Mouse (Mus musculus) kidney, adult 18-20 months (tissue): Measurements from ENCODE around the gene Smchd1.
A peak's percentile ranks its signal among the peaks of the same experiment; 100 is the strongest.
"Not testable (repeated sequence)": the region's sequence is repeated elsewhere in the genome, so short reads cannot be mapped to it uniquely, and the experiment has no call there.

Source experiments
- DNase-seq: peaks from one replicate; pipeline ENCODE4 v3.0.0; 2021

Gene Smchd1

GRCm38 (mm10) chr17:71444718-71445117 lies 30.4 kb downstream of the Smchd1 start:
- no peak for DNase-seq

GRCm38 (mm10) chr17:71444126-71444525 lies 31.0 kb downstream of the Smchd1 start:
- DNase-seq = no peak

- DNase-seq = peak; percentile 25
Observed at GRCm38 (mm10) chr17:71443273-71443672, 31.9 kb downstream of the Smchd1 start.

- DNase-seq = not testable (repeated sequence)
Observed at GRCm38 (mm10) chr17:71422502-71422901, 52.6 kb downstream of the Smchd1 start.

GRCm38 (mm10) chr17:71419448-71419847 lies 55.7 kb downstream of the Smchd1 start:
- not testable (repeated sequence) for DNase-seq

- DNase-seq = no peak
Observed at GRCm38 (mm10) chr17:71417008-71417407, 58.1 kb downstream of the Smchd1 start.

GRCm38 (mm10) chr17:71387401-71387800 lies 87.7 kb downstream of the Smchd1 start:
- no peak for DNase-seq

- no peak for DNase-seq
Observed at GRCm38 (mm10) chr17:71380346-71380745, 94.8 kb downstream of the Smchd1 start.

- DNase-seq = no peak
Observed at GRCm38 (mm10) chr17:71377901-71378300, 97.2 kb downstream of the Smchd1 start.

GRCm38 (mm10) chr17:71355526-71355925 lies 119.6 kb downstream of the Smchd1 start:
- no peak for DNase-seq

GRCm38 (mm10) chr17:71354205-71354604 lies 120.9 kb downstream of the Smchd1 start:
- DNase-seq = no peak

- no peak for DNase-seq
Observed at GRCm38 (mm10) chr17:71348188-71348587, 127.0 kb downstream of the Smchd1 start.

- no peak for DNase-seq
Observed at GRCm38 (mm10) chr17:71342006-71342405, 133.1 kb downstream of the Smchd1 start.

- DNase-seq = no peak
Observed at GRCm38 (mm10) chr17:71338627-71339026, 136.5 kb downstream of the Smchd1 start.

GRCm38 (mm10) chr17:71337546-71337945 lies 137.6 kb downstream of the Smchd1 start:
- no peak for DNase-seq

GRCm38 (mm10) chr17:71336421-71336820 lies 138.7 kb downstream of the Smchd1 start:
- no peak for DNase-seq

GRCm38 (mm10) chr17:71332298-71332697 lies 142.8 kb downstream of the Smchd1 start:
- DNase-seq = no peak

- not testable (repeated sequence) for DNase-seq
Observed at GRCm38 (mm10) chr17:71320731-71321130, 154.4 kb downstream of the Smchd1 start.

- DNase-seq = no peak
Observed at GRCm38 (mm10) chr17:71319361-71319760, 155.8 kb downstream of the Smchd1 start.

- DNase-seq = no peak
Observed at GRCm38 (mm10) chr17:71317571-71317970, 157.6 kb downstream of the Smchd1 start.

- DNase-seq = no peak
Observed at GRCm38 (mm10) chr17:71314315-71314714, 160.8 kb downstream of the Smchd1 start.

- no peak for DNase-seq
Observed at GRCm38 (mm10) chr17:71311340-71312171, 163.6 kb downstream of the Smchd1 start, which contains the start of gene Emilin2. Gene Emilin2 (minus strand): TSS chr17:71311978.

GRCm38 (mm10) chr17:71310486-71311339 lies 164.4 kb downstream of the Smchd1 start:
- no peak for DNase-seq
